Mouse (Mus musculus): Measurements from ENCODE around the gene Mylk.

- TF ChIP-seq ZC3H11A (IDR thresholded peaks at IDR 0.05; ENCODE audit: borderline replicate concordance, low read depth, low read length) = no peak
- no peak for TF ChIP-seq HCFC1 (IDR thresholded peaks at IDR 0.05; ENCODE audit: borderline replicate concordance, insufficient read depth, low read length)
These were observed 25.1 kb downstream of the Mylk start for GRCm38 (mm10) chr16:34770127-34770526.
